Mouse (Mus musculus) bone marrow, adult 2 months (tissue): ENCODE results near the gene 1700129C05Rik.

Experiments used
- CTCF ChIP-seq: fragments of 200-500 bp; IDR thresholded peaks from 2 replicates; pipeline ENCODE4 v1.5.1; 2011; ENCODE audit warnings: low read length, control low read depth; ENCODE audit not compliant: control insufficient read depth, insufficient read depth
- POLR2A ChIP-seq: fragments of 200-500 bp; IDR thresholded peaks from 2 replicates; pipeline ENCODE4 v1.6.1; 2011; ENCODE audit warnings: low read depth, mild to moderate bottlenecking, control low read depth, low read length, borderline replicate concordance; ENCODE audit not compliant: control insufficient read depth

DNA sequence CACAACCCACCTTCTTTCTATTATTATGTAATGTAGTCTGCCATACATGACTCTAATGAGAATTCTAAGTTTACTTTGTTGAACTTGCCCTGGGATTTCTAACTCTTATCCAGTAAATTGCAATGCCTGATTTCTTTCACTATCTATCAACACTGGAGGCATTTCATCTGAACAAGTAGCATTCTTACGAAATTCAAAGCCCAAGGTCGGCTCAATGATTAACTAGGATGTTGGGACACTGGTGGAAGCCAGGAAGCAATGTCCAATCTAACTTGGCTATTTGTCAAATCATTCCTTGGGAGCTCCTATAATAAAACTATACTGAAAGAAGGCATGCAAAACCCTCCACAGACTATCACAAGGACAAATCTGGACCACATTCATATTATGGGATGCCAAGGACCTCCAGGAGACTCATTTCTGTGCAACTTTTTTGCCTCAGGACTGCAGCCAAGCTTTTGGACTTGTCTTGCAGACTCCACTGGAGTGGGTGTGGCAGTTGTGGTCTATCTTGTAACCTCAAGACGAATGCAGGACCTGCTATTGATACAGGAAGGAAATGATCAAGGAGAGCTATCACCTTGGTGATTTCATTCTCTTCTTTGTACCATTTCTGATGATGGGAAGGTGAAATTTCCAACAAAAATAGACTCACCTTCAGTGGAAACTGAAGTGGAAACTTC lies 14.5 kb upstream of the 1700129C05Rik start:
- TF ChIP-seq CTCF, result no peak
- no peak for TF ChIP-seq POLR2A
